Comparison of ENCODE assay signal across 10 mouse cellular contexts in genomic region chr1:133118127-133118526, GRCm38 (mm10). TPM values are rescaled to one million over a fixed set of nuclear protein-coding genes. Genes with fewer than 3 reads are reported as not detected.
DNase-seq lines count a peak whose midpoint lies in the region; ATAC-seq and TF ChIP-seq lines count a peak whose summit lies in the region.
"Had no signal": no experiment of that assay in that cellular context is flagged by ENCODE, and none has a peak within 500 bp of the region (broad histone marks: within the 10 kb centered on the region; RNA-seq: fewer than 3 reads in every experiment).

No protein-coding gene starts in this region.

- H3K4me2 ChIP-seq in heart, embryonic 13.5 days: no peak overlapping the region
- H3K4me2 ChIP-seq in liver, embryonic 15.5 days: no peak overlapping the region
- H3K4me2 ChIP-seq: lung, embryonic 15.5 days had no signal

- H3K4me3 ChIP-seq in heart, embryonic 13.5 days: no peak overlapping the region
- H3K4me3 ChIP-seq in heart, adult 2 months: no peak overlapping the region
- no peak overlapping the region for H3K4me3 ChIP-seq in liver, embryonic 15.5 days (replicated peaks)
- H3K4me3 ChIP-seq: lung, embryonic 15.5 days had no signal

- H3K27me3 ChIP-seq in heart, embryonic 13.5 days (replicated peaks): no peaks in the 10 kb centered on the region
- no peaks in the 10 kb centered on the region for H3K27me3 ChIP-seq in heart, adult 2 months (ENCODE audit: control insufficient read depth, insufficient read depth, low read length)
- H3K27me3 ChIP-seq in liver, embryonic 15.5 days: no peaks in the 10 kb centered on the region
- H3K27me3 ChIP-seq in splenic B cell, adult 2 months (ENCODE audit: control insufficient read depth, insufficient read depth, low read length, poor library complexity, severe bottlenecking): no peaks in the 10 kb centered on the region
- H3K27me3 ChIP-seq: lung, embryonic 15.5 days had no signal

- no peaks in the 10 kb centered on the region; the same call in 1 of the 2 replicates for H3K9me3 ChIP-seq in heart, embryonic 13.5 days
- H3K9me3 ChIP-seq in liver, embryonic 15.5 days (replicated peaks): no peaks in the 10 kb centered on the region
- H3K9me3 ChIP-seq: lung, embryonic 15.5 days had no signal

- H3K79me2 ChIP-seq in heart, adult 2 months (replicated peaks; ENCODE audit: control insufficient read depth, insufficient read depth, low read length): no peaks in the 10 kb centered on the region

- intact Hi-C loops in heart, adult 2 months (cut with DNase I): no loop called here

- no peak for TF ChIP-seq POLR2A in heart, adult 2 months (IDR thresholded peaks at IDR 0.05; ENCODE audit: insufficient read depth, low read depth, low read length)

- peaks cover 19% of the 10 kb centered on the region for H3K4me1 ChIP-seq in heart, embryonic 13.5 days
- no peaks in the 10 kb centered on the region for H3K4me1 ChIP-seq in heart, adult 2 months (ENCODE audit: control insufficient read depth, insufficient read depth, low read length)
- peaks cover 36% of the 10 kb centered on the region for H3K4me1 ChIP-seq in liver, embryonic 15.5 days (replicated peaks)

- H3K9ac ChIP-seq in heart, embryonic 13.5 days: no peak overlapping the region
- H3K9ac ChIP-seq in heart, adult 2 months (ENCODE audit: low read depth, low read length): no peak overlapping the region
- no peak overlapping the region for H3K9ac ChIP-seq in liver, embryonic 15.5 days
- H3K9ac ChIP-seq: forebrain, postnatal 0 days; lung, embryonic 15.5 days had no signal

- 89% methylated on average over 5 of the region's 5 CpGs for WGBS in heart, embryonic 13.5 days
- 79% methylated on average over 5 of the region's 5 CpGs for WGBS in heart, adult 2 months
- WGBS in liver, embryonic 15.5 days (ENCODE audit: insufficient replicate concordance): 78% methylated on average over 5 of the region's 5 CpGs

- TF ChIP-seq CTCF in heart, adult 2 months (IDR thresholded peaks at IDR 0.05): no peak

- no peaks in the 10 kb centered on the region for H3K36me3 ChIP-seq in heart, embryonic 13.5 days
- no peaks in the 10 kb centered on the region for H3K36me3 ChIP-seq in heart, adult 2 months (ENCODE audit: control insufficient read depth, insufficient read depth, low read length)
- H3K36me3 ChIP-seq in liver, embryonic 15.5 days (replicated peaks): no peaks in the 10 kb centered on the region
- H3K36me3 ChIP-seq in splenic B cell, adult 2 months (ENCODE audit: control insufficient read depth, insufficient read depth, low read length, poor library complexity, severe bottlenecking): no peaks in the 10 kb centered on the region
- H3K36me3 ChIP-seq: lung, embryonic 15.5 days had no signal

- DNase-seq in heart, adult 2 months: no peak
- DNase-seq in c-Kit-positive CD71-positive TER-119-positive erythroid progenitor cells, embryonic 14.5 days (ENCODE audit: low spot score): peak; percentile 55
- DNase-seq in splenic B cell, adult 2 months (ENCODE audit: low read depth, low spot score): peak; percentile 39
- no peak for DNase-seq in frontal cortex, postnatal 14 days (ENCODE audit: low spot score in 2 of 2)
- DNase-seq in urinary bladder, postnatal 25 days (ENCODE audit: low spot score): no peak
- DNase-seq in kidney, adult 11 months: no peak
- DNase-seq: forebrain, postnatal 0 days had no signal

- H3K27ac ChIP-seq in heart, embryonic 13.5 days (replicated peaks): no peak overlapping the region
- no peak overlapping the region for H3K27ac ChIP-seq in heart, adult 2 months
- H3K27ac ChIP-seq in liver, embryonic 15.5 days (replicated peaks): peak overlapping the region; percentile 72
- H3K27ac ChIP-seq: lung, embryonic 15.5 days had no signal

- no peak for TF ChIP-seq EP300 in heart, adult 2 months (IDR thresholded peaks at IDR 0.05; ENCODE audit: insufficient read depth, low read depth, low read length)

- ATAC-seq in heart, embryonic 13.5 days (ENCODE audit: extremely low read depth, insufficient number of reproducible peaks, low FRiP score, low TSS enrichment): peak; percentile 66; the same call in 1 of the 2 replicates
- peak; percentile 59 for ATAC-seq in liver, embryonic 15.5 days (ENCODE audit: insufficient read depth)
- ATAC-seq: forebrain, postnatal 0 days had no signal

RNA-seq across cellular contexts. Expression of gene Ppp1r15b, which starts 12.8 kb away (rescaled TPM):
- polyA plus RNA-seq in heart, embryonic 13.5 days (2015; fragmentation: Nextera tagmentation; extraction: Ambion mirVana): 24.2 and 24.8 TPM in 2 replicates
- 10 to 100 TPM; 21.5 to 22.8 TPM for total RNA-seq in heart, adult 2 months (2021)
- polyA plus RNA-seq in heart, adult 2 months (2012; rRNA removed): 8.6 and 12.8 TPM in 2 replicates
- 39.1 and 45.5 TPM in 2 replicates for polyA plus RNA-seq in liver, embryonic 15.5 days (2015; fragmentation: Nextera tagmentation; extraction: Ambion mirVana)

RNA-seq across cellular contexts. Expression of gene Plekha6, which starts 45.9 kb away (rescaled TPM):
- 10.6 and 10.7 TPM in 2 replicates for polyA plus RNA-seq in heart, embryonic 13.5 days (2015; fragmentation: Nextera tagmentation; extraction: Ambion mirVana)
- 10 to 100 TPM; 51.0 to 67.5 TPM for total RNA-seq in heart, adult 2 months (2021)
- 55.2 and 81.4 TPM in 2 replicates for polyA plus RNA-seq in heart, adult 2 months (2012; rRNA removed)
- polyA plus RNA-seq in liver, embryonic 15.5 days (2015; fragmentation: Nextera tagmentation; extraction: Ambion mirVana): 2.2 and 2.5 TPM in 2 replicates

Comparison
In these comparisons a context has a peak if more than half of its experiments do, and no peak if none do; other contexts are left out.
1. DNase-seq: peak in c-Kit-positive CD71-positive TER-119-positive erythroid progenitor cells, embryonic 14.5 days (single experiment) and splenic B cell, adult 2 months (single experiment); none in heart, adult 2 months (0 of 2), frontal cortex, postnatal 14 days (0 of 2), urinary bladder, postnatal 25 days (single experiment) and kidney, adult 11 months (single experiment).